Mouse (Mus musculus): Measurements from ENCODE around the gene Cfap54. TPM values are rescaled to one million over a fixed set of nuclear protein-coding genes. Genes with fewer than 3 reads are reported as not detected.

Cfap54 gene
- under 1 TPM in 1 of 2 experiments, not detected in 1; 0.26 TPM for total RNA-seq (2023)

GRCm38 (mm10) chr10:93081133-93081779 is at the start of gene Cfap54:
Gene Cfap54, minus strand, starts transcription at chr10:93081618.

Other genes with a start within 250 kb of the Cfap54 start
- gene Cdk17, start 79.3 kb upstream of the Cfap54 start, total RNA-seq (2023) = 100 to 1,000 TPM; 110 to 121 TPM
- gene Elk3, start 229.5 kb upstream of the Cfap54 start, total RNA-seq (2023) = 10 to 100 TPM; 59.8 to 60.2 TPM